Mouse (Mus musculus): ENCODE measurements around the gene Dbnl. TPM values are rescaled to one million over a fixed set of nuclear protein-coding genes. Genes with fewer than 3 reads are reported as not detected.

The Dbnl gene
- total RNA-seq (2021), result 10 to 100 TPM; 64.8 to 72.0 TPM
- long read RNA-seq, experiment 1, transcript Dbnl-201 (13 exons, 1,638 nt), result minor isoform, 8 of 87 reads
- long read RNA-seq, experiment 1, transcript Dbnl-203 (13 exons, 2,001 nt), result major isoform, 39 of 87 reads
- long read RNA-seq, experiment 1, transcript Dbnl-202 (13 exons, 2,295 nt), result minor isoform, 24 of 87 reads
- long read RNA-seq, experiment 1, partial matches to known transcripts, result 7 of 87 reads
- long read RNA-seq, experiment 1, other reads (novel, unspliced or antisense), result 9 of 87 reads
- long read RNA-seq, experiment 2, transcript Dbnl-202 (13 exons, 2,295 nt), result minor isoform, 63 of 195 reads
- long read RNA-seq, experiment 2, transcript Dbnl-203 (13 exons, 2,001 nt), result major isoform, 96 of 195 reads
- long read RNA-seq, experiment 2, transcript Dbnl-201 (13 exons, 1,638 nt), result minor isoform, 15 of 195 reads
- long read RNA-seq, experiment 2, partial matches to known transcripts, result 8 of 195 reads
- long read RNA-seq, experiment 2, other reads (novel, unspliced or antisense), result 13 of 195 reads

DNA sequence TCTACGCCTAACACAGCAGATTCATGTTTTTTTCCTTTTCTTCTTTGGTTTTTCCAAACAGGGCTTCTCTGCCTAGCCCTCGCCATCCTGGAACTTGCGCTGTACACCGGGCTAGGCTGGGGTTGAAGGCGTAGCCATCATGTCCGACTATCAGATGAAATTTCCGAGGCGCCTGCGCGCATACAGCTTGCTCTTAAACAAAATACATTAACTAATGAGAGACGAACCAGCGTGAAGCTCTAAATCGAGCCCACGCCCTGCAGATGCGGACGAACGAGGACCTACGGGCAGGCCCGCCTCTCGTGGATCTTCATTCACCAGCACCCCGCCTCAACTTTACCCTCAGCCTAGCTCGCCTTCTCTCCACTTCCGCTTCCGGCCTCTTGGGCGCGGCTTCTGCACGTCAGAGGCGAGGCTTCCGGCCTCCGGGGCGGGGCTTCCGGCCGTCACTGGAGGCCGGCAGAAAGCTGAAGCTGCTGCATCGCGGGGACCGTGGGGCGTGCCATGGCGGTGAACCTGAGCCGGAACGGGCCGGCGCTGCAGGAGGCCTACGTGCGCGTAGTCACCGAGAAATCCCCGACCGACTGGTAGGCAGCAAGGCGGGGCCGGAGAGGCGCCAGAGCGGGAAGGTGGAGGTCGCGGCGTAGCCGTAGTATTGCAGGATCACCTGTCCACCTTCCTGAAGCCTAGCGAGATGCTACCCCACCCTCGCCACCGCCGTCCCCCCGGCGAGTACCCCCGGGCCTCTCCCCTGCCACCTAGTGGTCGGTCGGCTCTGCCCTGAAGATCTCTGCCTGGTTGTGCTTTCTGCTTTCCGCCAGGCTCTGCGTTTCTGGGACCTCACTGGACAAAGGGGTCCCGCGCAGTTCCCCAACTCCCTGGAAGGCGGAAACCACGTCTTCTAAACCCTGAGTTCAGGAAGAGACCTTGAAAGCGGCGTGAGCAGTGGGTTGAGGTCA is at the start of gene Dbnl:
Dbnl (plus strand) TSS at position 433 of the 959 bp plus-strand sequence.
- DNase-seq (ENCODE audit: low spot score in 2 of 2), result peak; percentile 84 to 91

DNA sequence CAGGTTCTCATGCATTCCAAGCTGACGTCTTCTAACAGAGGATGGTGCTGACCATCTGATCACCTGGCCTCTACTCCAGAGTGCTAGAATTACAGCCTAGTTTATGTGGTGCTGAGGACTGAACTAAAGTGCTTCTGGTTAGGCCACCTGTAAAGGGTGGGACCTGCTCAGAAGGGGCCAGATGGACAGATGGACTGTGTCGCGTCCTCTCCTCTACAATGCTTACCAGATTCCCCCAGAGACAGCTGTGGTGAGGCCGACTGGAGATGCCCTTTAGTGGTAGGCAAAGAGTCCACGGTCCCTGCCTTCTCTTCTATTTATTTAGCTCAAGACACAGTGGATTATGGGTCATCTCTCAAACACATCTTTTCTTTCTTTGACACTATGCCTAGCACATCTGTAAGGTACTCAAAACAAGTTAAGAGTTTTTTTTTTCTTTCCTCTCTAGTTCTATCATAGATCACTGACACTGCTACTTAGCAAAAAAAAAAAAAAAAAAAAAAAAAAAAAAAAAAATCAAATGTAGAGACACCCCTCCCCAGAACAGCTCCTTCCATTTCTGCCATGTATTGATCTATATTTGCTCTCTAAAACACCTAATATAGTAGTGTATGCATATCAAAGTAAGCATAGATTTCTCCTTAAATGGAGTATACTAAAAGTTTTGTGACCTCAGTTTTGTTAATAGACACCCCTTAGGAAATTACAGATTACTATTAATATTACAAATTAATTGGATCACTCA is 49.2 kb upstream of the Dbnl start:
- DNase-seq (ENCODE audit: low spot score in 2 of 2), result no peak

DNA sequence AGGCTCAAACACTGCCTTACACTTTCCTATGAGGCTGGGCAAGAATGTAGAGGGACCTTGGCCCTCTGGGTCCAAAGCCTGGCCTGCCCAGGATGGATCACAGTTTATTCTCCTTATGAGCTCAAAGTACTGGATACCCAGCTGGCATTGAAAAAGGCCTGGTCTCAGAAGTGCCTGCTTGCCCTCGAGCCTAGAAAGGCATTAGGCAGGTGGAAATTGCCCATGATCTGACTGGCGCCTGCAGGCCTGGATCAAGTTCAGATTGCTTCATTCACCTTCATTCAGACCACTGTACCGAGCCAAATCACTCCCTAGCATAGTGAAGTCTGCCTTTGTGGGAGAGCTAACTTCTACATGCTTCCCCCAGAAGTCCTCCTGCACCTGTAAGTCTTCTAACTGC is 48.4 kb upstream of the Dbnl start:
- no peak for DNase-seq (ENCODE audit: low spot score in 2 of 2)

DNA sequence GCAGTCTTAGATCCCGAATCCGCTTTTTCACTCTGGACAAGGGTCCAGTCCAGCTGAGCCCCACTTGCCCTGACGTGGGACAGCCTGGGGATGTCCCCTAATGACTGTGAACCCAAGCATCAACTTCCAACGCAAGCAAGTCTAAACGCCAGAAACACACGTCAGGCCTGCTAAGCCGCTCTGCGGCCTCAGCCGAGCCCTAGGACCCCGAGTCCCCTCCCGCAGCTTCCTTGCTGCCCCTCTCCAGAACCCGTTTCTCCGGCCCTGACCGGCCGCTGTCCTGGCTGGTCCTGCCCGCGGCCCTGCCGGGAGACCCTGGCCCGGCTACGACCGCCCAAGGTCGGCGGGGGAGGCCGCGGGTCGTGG is 47.7 kb upstream of the Dbnl start:
- no peak for DNase-seq (ENCODE audit: low spot score in 2 of 2)

DNA sequence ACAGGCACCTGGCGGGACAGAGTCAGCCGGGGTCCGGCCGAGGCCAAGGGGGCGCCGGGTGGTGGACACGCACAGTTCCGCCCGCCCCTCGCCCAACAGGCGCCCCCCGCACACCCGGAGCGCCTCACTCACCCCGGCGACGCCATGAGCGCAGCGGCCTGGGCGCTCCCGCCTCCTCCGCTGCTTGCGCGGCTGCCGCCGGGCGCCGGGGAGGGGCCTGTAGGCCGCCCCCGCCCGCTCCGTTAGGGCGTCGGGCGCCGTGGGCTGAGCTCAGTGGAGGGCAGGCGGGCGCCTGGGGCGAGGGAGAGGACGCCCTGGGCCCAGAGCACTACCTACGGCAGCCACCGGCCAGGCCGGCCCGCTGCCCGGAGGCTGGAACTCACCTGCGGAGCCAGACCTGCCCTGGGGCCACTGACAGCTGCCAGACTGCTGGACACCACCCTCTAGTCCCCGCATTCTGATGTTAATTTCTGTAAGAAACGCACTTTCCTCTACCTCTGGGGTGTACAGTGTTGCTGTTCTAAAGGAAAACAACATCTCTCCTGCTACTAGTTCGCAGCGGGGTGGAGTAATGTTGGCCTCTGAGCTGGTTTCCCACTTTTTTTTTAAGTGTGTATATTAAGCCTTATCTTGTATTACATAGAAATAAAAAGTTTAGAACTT is 47.2 kb upstream of the Dbnl start:
- DNase-seq (ENCODE audit: low spot score in 2 of 2), result peak; percentile 55 to 63

DNA sequence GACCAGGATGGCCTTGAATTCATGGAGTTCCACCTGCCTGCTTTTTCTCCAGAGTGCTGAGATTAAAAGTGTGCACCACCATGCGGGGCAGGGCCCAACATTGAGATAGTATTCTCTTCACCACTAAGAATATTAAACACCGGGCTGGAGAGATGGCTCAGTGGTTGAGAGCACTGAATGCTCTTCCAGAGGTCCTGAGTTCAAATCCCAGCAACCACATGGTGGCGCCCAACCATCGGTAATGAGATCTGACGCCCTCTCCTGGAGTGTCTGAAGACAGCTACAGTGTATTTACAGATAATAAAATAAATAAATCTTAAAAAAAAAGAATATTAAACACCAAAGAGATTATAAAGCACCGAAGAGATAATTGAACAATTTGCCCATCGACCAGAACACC is 46.2 kb upstream of the Dbnl start:
- DNase-seq (ENCODE audit: low spot score in 2 of 2), result no peak

DNA sequence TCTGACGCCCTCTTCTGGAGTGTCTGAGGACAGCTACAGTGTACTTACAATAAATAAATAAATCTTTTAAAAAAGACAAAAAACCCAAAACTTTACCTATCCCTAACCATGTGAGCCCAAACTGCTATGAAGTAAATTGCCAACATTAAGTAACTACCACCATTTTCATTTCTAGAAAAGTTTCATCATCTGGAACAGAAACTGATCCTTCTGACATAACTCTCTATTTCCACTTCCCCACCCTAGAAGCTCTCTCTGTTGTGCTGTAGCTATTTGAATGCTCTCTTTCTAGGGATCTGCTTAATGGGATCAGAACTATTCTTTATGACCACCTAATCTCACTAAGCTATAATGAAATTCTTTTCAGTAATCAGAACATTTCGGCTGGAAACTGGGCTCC is 43.3 kb upstream of the Dbnl start:
- no peak for DNase-seq (ENCODE audit: low spot score in 2 of 2)

DNA sequence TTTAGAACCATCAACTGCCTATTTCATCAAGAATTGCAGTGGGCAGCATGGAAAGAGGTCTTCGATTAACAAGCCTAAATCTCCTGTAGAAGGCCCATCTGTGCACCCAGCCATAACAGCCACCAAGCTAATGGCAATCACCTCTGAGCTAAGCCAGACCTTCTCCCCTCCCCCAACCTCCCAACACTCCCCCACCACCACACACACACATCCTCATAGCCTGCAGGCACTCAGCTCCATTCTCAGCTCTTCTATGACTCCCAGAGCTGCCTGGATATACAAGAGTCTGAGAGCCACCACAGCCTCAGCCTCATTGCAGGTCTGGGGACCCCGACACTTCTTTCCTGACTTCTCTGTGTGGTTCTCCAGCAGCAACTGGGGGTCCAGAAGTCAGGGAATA is 34.5 kb upstream of the Dbnl start:
- DNase-seq (ENCODE audit: low spot score in 2 of 2), result no peak

DNA sequence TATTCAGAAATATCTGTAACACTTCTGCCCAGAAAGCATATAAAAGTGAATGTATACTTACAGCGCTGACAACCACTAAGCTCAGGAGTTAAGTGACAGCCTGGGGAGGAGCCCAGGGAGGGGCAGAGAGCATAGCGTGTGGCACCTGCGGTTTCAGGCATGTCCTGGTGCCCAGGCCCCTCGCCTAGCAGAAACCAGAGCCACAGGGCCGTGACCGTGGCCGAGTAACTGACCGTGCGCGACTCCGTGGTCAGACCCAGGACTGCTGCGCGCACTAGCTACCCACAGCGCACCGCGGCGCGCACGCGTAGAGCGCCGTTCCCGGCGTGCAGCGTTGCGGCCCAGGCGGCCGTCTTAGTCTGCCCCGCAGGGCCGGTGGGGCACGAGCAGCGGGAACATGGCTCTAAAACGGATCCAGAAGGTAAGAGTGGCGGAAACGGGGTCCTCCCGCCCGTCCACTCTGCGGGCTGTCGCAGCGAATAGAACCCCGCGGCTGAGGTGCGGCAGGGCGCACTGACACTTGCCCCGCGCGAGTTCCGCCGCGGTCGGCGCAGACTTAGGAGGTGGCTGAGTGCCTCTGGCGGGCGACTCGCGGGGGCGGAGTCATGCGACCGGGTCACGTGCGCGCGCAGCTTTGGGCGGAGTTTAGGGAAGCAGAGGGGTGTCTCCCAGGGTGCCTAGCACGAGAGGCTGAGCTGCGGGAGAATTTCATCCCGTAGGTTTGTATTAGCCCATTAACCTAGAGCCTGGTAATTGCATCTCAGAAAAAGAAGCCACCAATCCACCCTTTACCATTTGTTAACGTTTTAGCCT is 26.3 kb upstream of the Dbnl start, which contains the start of gene Urgcp:
Urgcp (minus strand) TSS at position 557 of the 813 bp plus-strand sequence.
- DNase-seq (ENCODE audit: low spot score in 2 of 2), result peak; percentile 83 to 89

DNA sequence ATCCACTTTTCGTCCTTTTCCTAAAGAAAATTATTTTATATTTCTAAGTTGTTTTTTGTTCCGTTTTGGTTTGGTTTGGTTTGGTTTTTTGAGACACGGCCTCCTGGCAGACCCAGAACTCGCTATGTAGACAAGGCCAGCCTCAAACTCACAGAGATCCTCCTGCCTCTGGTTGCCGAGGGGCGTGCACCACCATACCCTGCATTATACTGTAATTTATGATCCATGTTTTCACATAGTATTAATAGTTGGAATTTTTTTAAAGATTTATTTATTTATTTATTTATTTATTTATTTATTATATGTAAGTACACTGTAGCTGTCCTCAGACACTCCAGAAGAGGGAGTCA is 25.7 kb upstream of the Dbnl start:
- DNase-seq (ENCODE audit: low spot score in 2 of 2), result no peak

DNA sequence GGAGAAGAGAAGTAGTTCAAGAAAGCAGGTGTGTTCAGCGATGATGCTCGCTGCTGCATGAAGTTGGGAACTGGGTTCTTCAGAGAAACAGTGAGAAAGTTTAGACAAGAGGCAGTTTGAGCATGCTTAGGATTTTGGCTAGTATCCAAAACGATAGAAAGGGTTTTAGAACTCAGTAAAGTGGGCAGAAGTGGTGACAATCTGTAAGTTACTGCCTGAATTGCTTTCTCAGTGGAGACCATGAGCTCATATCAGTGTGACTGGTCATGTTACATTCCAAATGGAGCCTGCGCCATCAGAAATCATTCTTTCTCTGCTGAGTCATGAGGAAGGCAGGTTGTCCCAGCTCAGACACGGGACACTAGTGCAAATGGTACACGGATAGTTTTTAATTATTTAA is 22.3 kb upstream of the Dbnl start:
- no peak for DNase-seq (ENCODE audit: low spot score in 2 of 2)

DNA sequence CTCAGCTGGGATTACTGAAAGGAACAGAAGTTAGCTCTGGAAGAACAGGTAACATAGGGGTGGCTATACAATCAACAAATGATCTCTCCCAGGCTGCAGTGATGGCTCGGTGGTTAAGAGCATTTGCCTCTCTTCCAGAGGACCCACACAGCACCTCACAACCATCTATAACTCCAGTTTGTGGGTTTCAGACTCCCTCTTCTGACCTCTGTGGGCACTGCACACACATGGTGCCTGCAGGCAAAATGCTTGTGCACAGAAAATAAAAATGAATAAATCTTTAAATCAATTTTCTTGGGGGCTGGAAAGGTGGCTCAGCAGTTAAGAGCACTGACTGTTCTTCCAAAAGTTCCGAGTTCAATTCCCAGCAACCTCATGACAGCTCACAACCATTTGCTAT is 9.8 kb upstream of the Dbnl start:
- no peak for DNase-seq (ENCODE audit: low spot score in 2 of 2)

DNA sequence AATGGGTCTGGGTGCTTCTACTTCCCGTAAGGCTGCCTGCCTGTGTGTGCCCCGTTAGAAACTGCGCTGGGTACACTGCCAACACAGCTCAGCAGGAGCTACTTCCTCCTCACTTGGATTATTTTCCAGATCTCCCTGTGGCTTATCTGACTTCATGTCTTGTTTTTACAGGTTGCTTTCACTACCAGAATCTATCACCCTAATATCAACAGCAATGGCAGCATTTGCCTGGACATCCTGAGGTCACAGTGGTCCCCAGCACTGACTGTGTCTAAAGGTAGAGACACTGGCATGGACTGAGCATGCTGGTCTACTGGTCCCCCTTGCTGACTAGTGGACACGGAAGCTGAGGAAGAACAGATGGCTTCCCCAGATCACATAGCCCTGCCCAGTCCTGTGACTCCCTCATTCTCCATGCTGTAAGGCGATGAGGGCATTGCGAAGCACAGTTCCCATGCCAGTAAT is 8.2 kb upstream of the Dbnl start:
- DNase-seq (ENCODE audit: low spot score in 2 of 2), result no peak

DNA sequence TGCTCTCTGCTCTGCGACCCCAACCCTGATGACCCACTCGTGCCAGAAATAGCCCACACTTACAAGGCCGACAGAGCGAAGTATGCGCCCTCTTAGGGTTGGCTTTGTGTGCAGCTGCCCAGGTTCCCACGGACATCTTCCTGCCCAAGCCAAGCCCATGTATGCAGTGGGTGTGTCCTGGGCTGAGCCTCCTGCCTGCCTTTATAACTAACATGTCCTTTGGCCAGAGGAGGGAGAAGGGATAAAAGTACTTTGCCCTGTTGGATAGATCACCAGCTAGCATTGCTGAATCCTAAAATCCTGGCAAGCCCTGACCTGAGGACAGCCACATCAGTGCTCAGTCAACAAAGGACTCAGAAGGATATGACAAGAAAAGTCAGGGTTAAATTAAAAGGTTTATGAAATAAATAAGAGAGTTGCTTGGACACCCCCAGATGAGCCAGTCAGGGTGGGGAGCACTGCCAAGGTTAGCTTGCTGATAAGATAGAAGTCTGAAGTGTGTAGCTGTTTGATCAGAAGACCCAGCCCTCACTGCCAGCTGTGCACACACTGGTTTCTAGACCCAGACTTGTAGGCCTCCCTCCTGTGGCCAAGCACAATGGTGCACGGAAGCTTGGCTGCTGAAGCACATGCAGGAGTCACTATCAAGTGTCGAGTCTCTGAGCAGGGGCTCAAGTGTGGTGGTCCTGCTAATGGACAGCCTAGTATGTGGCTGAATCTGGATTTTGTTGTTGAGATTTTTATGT is 5.9 kb upstream of the Dbnl start:
- DNase-seq (ENCODE audit: low spot score in 2 of 2), result no peak

DNA sequence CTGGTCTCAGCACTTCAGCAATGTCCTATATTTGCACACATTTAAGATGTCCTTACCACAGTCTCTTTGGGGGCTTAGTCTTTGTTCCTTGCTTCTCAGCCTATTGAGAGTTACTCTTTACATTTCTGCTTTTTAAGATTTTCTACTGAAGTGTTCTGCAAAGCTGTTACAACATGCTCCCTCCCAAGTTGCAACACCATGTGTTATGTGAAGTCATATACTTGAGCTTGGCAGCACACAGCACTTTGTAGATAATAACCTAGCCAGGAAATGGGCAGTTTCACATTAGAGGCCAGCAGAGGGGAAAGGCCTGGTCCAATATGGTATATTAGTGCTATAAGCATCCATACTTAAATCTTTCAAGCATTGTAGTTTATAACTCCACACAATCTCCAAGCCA is 2.6 kb upstream of the Dbnl start:
- DNase-seq (ENCODE audit: low spot score in 2 of 2), result no peak

DNA sequence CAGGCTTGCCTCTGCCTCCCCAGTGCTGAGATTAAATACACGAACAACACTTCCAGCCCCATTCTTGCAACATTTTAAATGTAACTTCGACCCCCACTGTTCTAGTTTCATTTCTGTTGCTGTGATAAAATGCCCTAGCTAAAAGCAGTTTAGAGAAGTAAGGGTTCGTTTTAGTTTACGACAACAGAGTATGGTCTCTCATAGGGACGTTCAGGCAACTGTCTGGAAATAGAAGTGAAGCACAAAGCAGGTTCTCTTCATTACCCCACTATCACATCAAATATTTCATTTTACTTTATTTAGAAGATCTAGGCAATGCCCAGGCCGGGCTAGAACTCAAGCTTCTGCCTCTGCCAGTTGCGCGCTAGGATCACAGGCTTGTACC is 625 bp upstream of the Dbnl start:
- DNase-seq (ENCODE audit: low spot score in 2 of 2), result no peak

DNA sequence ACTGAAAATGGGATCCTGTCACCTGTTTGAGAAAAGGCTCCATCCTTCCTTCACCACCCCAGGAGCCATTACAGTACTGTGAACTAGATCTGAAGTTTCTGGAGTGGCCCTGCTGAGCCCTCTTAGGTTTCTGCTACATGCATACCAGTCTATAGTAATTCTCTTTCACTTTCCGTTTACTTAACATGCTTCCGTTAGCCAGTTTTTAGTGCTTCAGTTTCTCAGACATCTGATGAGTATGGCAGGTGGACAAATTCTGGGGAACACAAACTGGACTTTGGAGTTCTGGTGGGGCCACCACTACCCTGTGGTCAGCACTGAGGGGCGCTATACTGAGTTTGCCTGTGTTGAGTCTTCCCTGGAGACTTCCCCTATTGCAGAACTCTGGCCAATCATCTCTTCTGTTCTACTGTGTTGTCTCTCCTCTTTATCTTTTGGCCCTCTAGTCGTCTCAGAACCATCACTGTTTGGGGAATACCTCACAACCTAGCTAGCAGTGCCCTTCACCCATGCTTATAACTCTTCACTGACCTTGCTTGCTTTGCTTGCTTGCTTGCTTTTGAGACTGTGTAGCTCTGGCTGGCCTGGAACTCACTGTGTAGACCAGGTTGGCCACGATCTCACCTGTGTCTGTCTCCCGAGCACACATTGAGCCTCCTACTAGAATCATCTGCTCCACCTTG is 924 bp downstream of the Dbnl start:
- DNase-seq (ENCODE audit: low spot score in 2 of 2), result no peak

DNA sequence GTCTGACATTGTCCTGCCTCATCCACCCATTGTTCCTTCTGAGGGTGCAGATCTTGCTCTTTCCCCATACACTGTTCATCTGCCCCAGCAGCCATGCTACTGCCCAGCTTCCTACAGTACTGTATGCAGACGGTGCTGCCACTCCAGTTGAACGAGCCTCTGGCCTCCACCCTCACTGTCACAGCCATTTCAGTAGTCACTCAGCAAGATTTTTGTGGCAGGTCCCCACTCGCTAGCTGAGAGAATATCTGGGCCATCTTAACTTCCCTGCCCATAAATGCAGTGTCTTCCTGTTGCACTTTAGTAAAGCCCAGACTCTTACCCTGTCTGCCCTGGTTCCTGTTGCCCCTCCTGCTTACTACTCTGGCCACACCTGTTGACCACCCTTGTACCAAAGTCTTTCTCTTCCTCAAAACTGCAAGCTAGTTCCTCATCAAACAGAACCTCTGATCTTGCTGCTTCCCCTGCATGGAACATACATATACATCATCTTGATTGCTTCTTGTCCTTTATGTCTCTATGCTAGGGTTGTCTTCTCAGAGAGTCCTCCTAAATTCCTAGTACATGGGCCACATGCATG is 1.6 kb downstream of the Dbnl start:
- DNase-seq (ENCODE audit: low spot score in 2 of 2), result no peak
